Mouse (Mus musculus): ENCODE measurements around the gene 2310007B03Rik.

- TF ChIP-seq CTCF (IDR thresholded peaks at IDR 0.05; ENCODE audit: control insufficient read depth, insufficient read depth, insufficient replicate concordance, low read depth, low read length) = no peak
- no peak for TF ChIP-seq POLR2A (IDR thresholded peaks at IDR 0.05; ENCODE audit: control insufficient read depth, low read depth, low read length)
Measured at GRCm38 (mm10) chr1:93102700-93103099, 58.0 kb downstream of the 2310007B03Rik start.

Measured in testis, adult 2 months (tissue).